Mouse (Mus musculus): ENCODE measurements at regions not wholly inside any gene's neighbourhood (a gene's known extent, or its start where the extent isn't known, plus 50 kb on each side); places are given as distances from the start of the nearest gene placed in this dataset.

GRCm38 (mm10) chr10:98678234-98678633 is 236.0 kb upstream of the Atp2b1 start:
- Histone ChIP-seq H3K27ac (ENCODE audit: insufficient read depth, low read length) (no peak overlapping the region), H3K4me3 (ENCODE audit: insufficient read depth, low read length) (no peak overlapping the region)
- TF ChIP-seq CTCF (IDR thresholded peaks at IDR 0.05; ENCODE audit: borderline replicate concordance, insufficient read depth, low read length) (no peak), POLR2A (IDR thresholded peaks at IDR 0.05; ENCODE audit: low read depth, low read length) (no peak)

DNA sequence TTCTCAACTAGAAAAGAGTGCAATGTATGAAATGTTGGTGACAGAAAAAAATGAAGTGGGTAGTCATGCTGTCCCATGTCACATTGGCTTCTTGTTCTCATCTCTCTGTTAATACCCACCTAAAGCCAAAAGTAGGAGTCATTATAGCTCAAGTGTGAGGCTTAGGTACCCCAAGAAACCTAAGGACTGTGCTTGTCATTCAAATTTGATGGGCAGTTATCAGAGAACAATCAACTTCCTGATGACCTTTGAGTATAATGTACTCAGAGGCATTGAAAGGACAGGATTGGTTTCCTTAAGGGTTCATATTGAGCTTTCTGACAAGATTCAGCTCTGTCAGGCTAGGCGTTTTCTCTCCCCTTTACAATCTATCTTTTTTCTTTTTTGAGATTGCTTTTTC is 231.8 kb upstream of the Atp2b1 start:
- Histone ChIP-seq H3K4me1 (ENCODE audit: control insufficient read depth, insufficient read depth, low read length) (no peaks in the 10 kb centered on the region), H3K4me3 (ENCODE audit: insufficient read depth, low read length) (no peak overlapping the region), H3K27ac (ENCODE audit: insufficient read depth, low read length) (no peak overlapping the region)
- TF ChIP-seq CTCF (IDR thresholded peaks at IDR 0.05; ENCODE audit: borderline replicate concordance, insufficient read depth, low read length) = no peak
- no peak for TF ChIP-seq POLR2A (IDR thresholded peaks at IDR 0.05; ENCODE audit: low read depth, low read length)

More at GRCm38 (mm10) chr10:98678234-98678633, 236.0 kb upstream of the Atp2b1 start:
- H3K4me1 ChIP-seq (ENCODE audit: control insufficient read depth, insufficient read depth, low read length) = no peaks in the 10 kb centered on the region; the same call in 1 of the 2 replicates

DNA sequence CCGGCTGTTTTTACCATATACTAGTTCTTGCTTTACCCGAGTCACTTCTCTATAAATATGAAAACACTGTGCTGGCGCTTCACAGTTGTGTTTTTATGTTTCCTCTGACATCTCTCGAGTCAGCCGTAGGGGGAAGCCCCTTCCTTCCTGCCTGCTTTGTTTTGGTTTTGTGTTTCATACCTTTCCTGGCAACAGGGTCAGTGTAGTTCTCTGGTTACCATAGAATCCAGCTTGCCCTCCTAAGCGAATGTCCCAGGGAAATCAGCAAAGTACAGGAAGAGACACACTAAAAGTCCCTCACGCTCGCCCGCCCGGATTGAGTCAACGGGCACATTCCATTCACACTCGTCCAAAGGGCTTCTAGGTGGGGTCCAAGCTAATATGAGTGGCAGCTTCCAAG is 230.0 kb upstream of the Atp2b1 start:
- Histone ChIP-seq H3K4me3 (ENCODE audit: insufficient read depth, low read length) (no peak overlapping the region), H3K4me1 (ENCODE audit: control insufficient read depth, insufficient read depth, low read length) (no peaks in the 10 kb centered on the region), H3K27ac (ENCODE audit: insufficient read depth, low read length) (no peak overlapping the region)
- no peak for TF ChIP-seq POLR2A (IDR thresholded peaks at IDR 0.05; ENCODE audit: low read depth, low read length)
- TF ChIP-seq CTCF (IDR thresholded peaks at IDR 0.05; ENCODE audit: borderline replicate concordance, insufficient read depth, low read length) = no peak

DNA sequence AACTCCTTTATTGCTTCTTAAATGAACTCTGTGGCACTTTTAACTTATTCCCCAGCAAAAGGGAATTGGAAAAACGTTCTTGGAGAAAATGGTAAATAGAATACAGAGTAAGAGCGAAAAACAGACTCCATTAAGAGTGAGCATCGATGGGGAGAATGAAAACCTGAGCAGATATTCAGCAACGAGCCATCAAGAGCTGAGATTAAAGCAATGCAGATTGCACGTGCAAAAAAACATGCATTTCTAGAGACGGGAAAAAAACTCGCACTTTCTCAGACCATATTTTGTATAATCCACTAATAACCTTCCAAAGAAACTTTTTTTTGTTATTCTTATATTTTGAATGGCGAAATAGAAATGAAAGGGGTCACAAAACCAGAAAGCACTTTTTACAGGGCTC is 229.5 kb upstream of the Atp2b1 start:
- no peaks in the 10 kb centered on the region for H3K4me1 ChIP-seq (ENCODE audit: control insufficient read depth, insufficient read depth, low read length)
- no peak overlapping the region for H3K4me3 ChIP-seq (ENCODE audit: insufficient read depth, low read length)
- TF ChIP-seq POLR2A (IDR thresholded peaks at IDR 0.05; ENCODE audit: low read depth, low read length) (no peak), CTCF (IDR thresholded peaks at IDR 0.05; ENCODE audit: borderline replicate concordance, insufficient read depth, low read length) (no peak)
- no peak overlapping the region for H3K27ac ChIP-seq (ENCODE audit: insufficient read depth, low read length)

GRCm38 (mm10) chr10:98685739-98686138 is 228.5 kb upstream of the Atp2b1 start:
- H3K4me1 ChIP-seq (ENCODE audit: control insufficient read depth, insufficient read depth, low read length) = no peaks in the 10 kb centered on the region

GRCm38 (mm10) chr10:98686370-98686769 is 227.8 kb upstream of the Atp2b1 start:
- H3K27ac ChIP-seq (ENCODE audit: insufficient read depth, low read length) = no peak overlapping the region
- H3K4me1 ChIP-seq (ENCODE audit: control insufficient read depth, insufficient read depth, low read length) = no peaks in the 10 kb centered on the region
- no peak for TF ChIP-seq CTCF (IDR thresholded peaks at IDR 0.05; ENCODE audit: borderline replicate concordance, insufficient read depth, low read length)
- no peak for TF ChIP-seq POLR2A (IDR thresholded peaks at IDR 0.05; ENCODE audit: low read depth, low read length)
- H3K4me3 ChIP-seq (ENCODE audit: insufficient read depth, low read length) = no peak overlapping the region

More at GRCm38 (mm10) chr10:98685739-98686138, 228.5 kb upstream of the Atp2b1 start:
- Histone ChIP-seq H3K4me3 (ENCODE audit: insufficient read depth, low read length) (no peak overlapping the region), H3K27ac (ENCODE audit: insufficient read depth, low read length) (no peak overlapping the region)
- TF ChIP-seq CTCF (IDR thresholded peaks at IDR 0.05; ENCODE audit: borderline replicate concordance, insufficient read depth, low read length) = no peak
- no peak for TF ChIP-seq POLR2A (IDR thresholded peaks at IDR 0.05; ENCODE audit: low read depth, low read length)

- Histone ChIP-seq H3K4me1 (ENCODE audit: control insufficient read depth, insufficient read depth, low read length) (peaks cover 3% of the 10 kb centered on the region; the same call in 1 of the 2 replicates), H3K4me3 (ENCODE audit: insufficient read depth, low read length) (no peak overlapping the region), H3K27ac (ENCODE audit: insufficient read depth, low read length) (no peak overlapping the region)
- TF ChIP-seq POLR2A (IDR thresholded peaks at IDR 0.05; ENCODE audit: low read depth, low read length) (no peak), CTCF (IDR thresholded peaks at IDR 0.05; ENCODE audit: borderline replicate concordance, insufficient read depth, low read length) (no peak)
These were observed 222.4 kb upstream of the Atp2b1 start for GRCm38 (mm10) chr10:98691816-98692215.

GRCm38 (mm10) chr10:98694690-98695370 is 219.4 kb upstream of the Atp2b1 start:
- no peak for TF ChIP-seq POLR2A (IDR thresholded peaks at IDR 0.05; ENCODE audit: low read depth, low read length)
- TF ChIP-seq CTCF (IDR thresholded peaks at IDR 0.05; ENCODE audit: borderline replicate concordance, insufficient read depth, low read length) = no peak
- peaks cover 3% of the 10 kb centered on the region; the same call in 1 of the 2 replicates for H3K4me1 ChIP-seq (ENCODE audit: control insufficient read depth, insufficient read depth, low read length)
- no peak overlapping the region for H3K27ac ChIP-seq (ENCODE audit: insufficient read depth, low read length)
- no peak overlapping the region for H3K4me3 ChIP-seq (ENCODE audit: insufficient read depth, low read length)

GRCm38 (mm10) chr10:98695371-98695725 is 218.9 kb upstream of the Atp2b1 start:
- Histone ChIP-seq H3K4me1 (ENCODE audit: control insufficient read depth, insufficient read depth, low read length) (peaks cover 3% of the 10 kb centered on the region; the same call in 1 of the 2 replicates), H3K27ac (ENCODE audit: insufficient read depth, low read length) (no peak overlapping the region), H3K4me3 (ENCODE audit: insufficient read depth, low read length) (no peak overlapping the region)
- TF ChIP-seq CTCF (IDR thresholded peaks at IDR 0.05; ENCODE audit: borderline replicate concordance, insufficient read depth, low read length) = no peak
- no peak for TF ChIP-seq POLR2A (IDR thresholded peaks at IDR 0.05; ENCODE audit: low read depth, low read length)

DNA sequence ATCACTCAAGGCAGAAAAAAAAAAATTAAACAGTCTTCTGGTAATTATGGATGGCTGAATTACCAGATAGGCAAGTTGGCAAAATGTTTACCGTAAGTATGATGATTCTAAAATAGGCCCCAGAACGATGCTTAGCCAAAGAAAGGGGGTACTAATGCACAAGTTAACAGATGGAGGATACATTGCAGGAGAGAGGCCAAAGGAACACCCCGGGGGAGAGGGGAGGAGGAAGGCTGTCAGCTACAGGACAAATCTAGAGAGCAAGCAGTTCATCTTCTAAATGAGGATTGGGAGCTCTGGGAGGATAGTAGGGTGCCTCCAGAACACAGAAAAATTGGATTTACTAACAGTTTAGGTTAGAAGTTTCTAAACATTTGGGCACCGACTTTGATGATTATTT is 216.3 kb upstream of the Atp2b1 start:
- peaks cover 3% of the 10 kb centered on the region; the same call in 1 of the 2 replicates for H3K4me1 ChIP-seq (ENCODE audit: control insufficient read depth, insufficient read depth, low read length)
- TF ChIP-seq POLR2A (IDR thresholded peaks at IDR 0.05; ENCODE audit: low read depth, low read length) (no peak), CTCF (IDR thresholded peaks at IDR 0.05; ENCODE audit: borderline replicate concordance, insufficient read depth, low read length) (no peak)
- no peak overlapping the region for H3K4me3 ChIP-seq (ENCODE audit: insufficient read depth, low read length)
- no peak overlapping the region for H3K27ac ChIP-seq (ENCODE audit: insufficient read depth, low read length)

All from embryonic fibroblast, embryonic 13.5 days (primary cell).